Mouse (Mus musculus) intestine, embryonic 15.5 days (tissue): Measurements from ENCODE around the gene Spice1. TPM values are rescaled to one million over a fixed set of nuclear protein-coding genes. Genes with fewer than 3 reads are reported as not detected.

ENCODE experiments used
- ATAC-seq: fragments of 200-750 bp; cut with Nextera tagmentation; 2 replicates; pipeline ENCODE4 v1.8.0; 2017; ENCODE audit warnings: moderate TSS enrichment, moderate library complexity
- H3K27ac ChIP-seq: fragments of 300-500 bp; sonication (generic); 2 replicates; pipeline ENCODE4 v1.5.1; 2015; ENCODE audit warnings: mild to moderate bottlenecking, inconsistent platforms
- H3K27me3 ChIP-seq: fragments of 300-500 bp; sonication (generic); replicated peaks from 2 replicates; pipeline ENCODE4 v1.6.1; 2015; ENCODE audit warnings: inconsistent platforms
- H3K36me3 ChIP-seq: fragments of 300-500 bp; sonication (generic); 2 replicates; pipeline ENCODE4 v1.6.1; 2015; ENCODE audit warnings: inconsistent platforms
- H3K4me1 ChIP-seq: fragments of 300-500 bp; sonication (generic); replicated peaks from 2 replicates; pipeline ENCODE4 v1.6.1; 2015; ENCODE audit warnings: inconsistent platforms
- H3K4me2 ChIP-seq: fragments of 300-500 bp; sonication (generic); replicated peaks from 2 replicates; pipeline ENCODE4 v1.6.1; 2015; ENCODE audit warnings: mild to moderate bottlenecking, inconsistent platforms
- H3K4me3 ChIP-seq: fragments of 300-500 bp; sonication (generic); replicated peaks from 2 replicates; pipeline ENCODE4 v1.5.1; 2015; ENCODE audit warnings: inconsistent platforms
- H3K9ac ChIP-seq: fragments of 300-500 bp; sonication (generic); 2 replicates; pipeline ENCODE4 v1.6.1; 2015; ENCODE audit warnings: inconsistent platforms
- H3K9me3 ChIP-seq: fragments of 300-500 bp; sonication (generic); 2 replicates; pipeline ENCODE4 v1.6.1; 2016; ENCODE audit warnings: inconsistent platforms
- WGBS: fragments of 180-500 bp; shearing (Covaris S2); methylation state at CpG from one replicate; pipeline ENCODE4 v1.1.7; 2015; 5-methylcytosine and 5-hydroxymethylcytosine counted together
- polyA plus RNA-seq: library from polyadenylated mRNA; unstranded; fragments of >200 nt; fragmentation: Nextera tagmentation; extraction: Ambion mirVana; gene quantifications from 2 replicates; pipeline ENCODE4 v1.2.1, GENCODE M21; 2015

The Spice1 gene
- 19.5 and 22.2 TPM in 2 replicates for polyA plus RNA-seq

DNA sequence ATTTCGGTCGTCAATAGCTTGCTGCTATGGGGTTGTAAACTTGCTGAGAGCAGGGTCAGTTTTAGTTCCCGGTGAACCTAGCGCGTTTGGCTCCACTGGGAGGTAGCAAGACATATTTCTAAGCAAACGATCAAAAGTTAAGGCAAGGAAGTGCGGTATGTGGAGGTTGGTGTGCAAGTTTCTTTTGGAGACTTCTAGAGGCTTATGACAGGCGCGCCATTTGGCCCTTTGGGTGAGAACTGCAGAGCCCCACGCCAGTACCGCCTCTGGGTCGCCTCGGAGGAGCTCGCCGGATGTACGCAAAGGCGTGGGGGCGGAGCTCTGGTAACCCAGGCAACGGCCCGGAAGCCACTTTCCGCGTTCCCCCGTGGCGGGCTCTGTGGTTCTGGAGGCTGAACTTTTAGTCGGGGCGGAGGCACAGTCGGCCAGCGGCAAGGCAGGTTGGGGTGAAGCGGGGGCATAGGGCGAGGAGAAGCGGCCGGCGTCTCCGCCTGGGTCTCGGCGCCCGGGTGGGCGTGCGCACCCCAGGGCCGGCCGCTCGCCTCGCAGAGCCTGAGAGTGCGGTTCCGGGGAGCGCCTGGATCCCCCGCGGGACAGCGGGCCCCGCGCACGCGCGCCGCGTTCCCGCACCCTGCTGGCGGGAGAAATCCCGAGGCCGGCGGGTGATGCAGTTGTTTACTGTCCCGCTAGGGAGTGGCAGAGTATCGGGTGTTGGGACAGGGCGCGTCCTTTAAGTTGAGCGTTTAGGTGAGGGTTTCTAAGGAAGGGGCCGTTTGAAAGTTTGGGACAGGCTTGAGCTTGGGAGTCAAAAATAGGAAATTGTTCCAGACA is at the start of gene Spice1:
Spice1 (plus strand) TSS at position 51 of the 831 bp plus-strand sequence.
- H3K27me3 ChIP-seq = no peaks in the 10 kb centered on the region
- H3K4me1 ChIP-seq = peaks cover 9% of the 10 kb centered on the region
- peak within 1 kb of the TSS; percentile 92 for H3K4me3 ChIP-seq
- peak; percentile 100 for ATAC-seq
- peak within 1 kb of the TSS; percentile 65 for H3K4me2 ChIP-seq
- WGBS = under 1% methylated on average over 67 of the region's 67 CpGs
- peak within 1 kb of the TSS; percentile 84 for H3K9ac ChIP-seq
- H3K36me3 ChIP-seq = no peaks in the 10 kb centered on the region
- no peaks in the 10 kb centered on the region for H3K9me3 ChIP-seq
- H3K27ac ChIP-seq = peak within 1 kb of the TSS; percentile 96

DNA sequence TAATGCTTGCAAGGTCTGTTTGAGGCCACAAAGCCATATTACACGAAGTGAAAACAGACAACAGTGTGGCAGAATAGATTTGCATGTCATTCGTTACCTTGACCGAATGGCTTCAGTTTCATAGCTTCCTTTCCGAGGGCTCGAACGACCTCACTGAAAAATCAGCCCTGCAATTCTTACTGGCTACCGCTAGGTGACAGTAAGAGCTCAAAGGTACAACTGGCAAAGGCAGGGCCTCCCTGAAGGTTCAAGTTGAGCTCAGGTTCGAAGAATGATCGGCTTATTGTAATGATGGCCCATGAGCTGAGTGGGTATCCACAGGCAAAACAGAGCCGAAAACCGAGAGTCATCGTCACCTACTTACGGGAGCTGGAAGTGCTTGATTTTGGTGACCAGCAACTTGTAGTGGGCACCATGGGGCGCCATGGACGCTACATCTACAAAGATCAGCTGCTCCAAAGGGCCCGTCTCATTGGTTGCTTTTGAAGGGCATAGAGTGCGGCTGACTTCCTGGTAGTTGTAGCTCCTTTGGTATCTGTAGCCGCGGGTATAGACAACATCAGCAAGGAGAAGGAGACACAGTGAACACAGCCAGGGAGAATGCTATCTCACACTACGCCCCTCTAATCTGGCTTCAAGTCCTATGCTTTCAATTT is 47.4 kb upstream of the Spice1 start:
- Histone ChIP-seq H3K27me3 (no peaks in the 10 kb centered on the region), H3K36me3 (no peaks in the 10 kb centered on the region), H3K4me1 (0 out of 2 replicates have a peak, but pooled peaks cover 4% of the 10 kb centered on the region), H3K9ac (no peak overlapping the region), H3K9me3 (no peaks in the 10 kb centered on the region), H3K4me3 (no peak overlapping the region), H3K4me2 (no peak overlapping the region), H3K27ac (no peak overlapping the region)
- no peak for ATAC-seq
- 80% methylated on average over 20 of the region's 20 CpGs for WGBS

DNA sequence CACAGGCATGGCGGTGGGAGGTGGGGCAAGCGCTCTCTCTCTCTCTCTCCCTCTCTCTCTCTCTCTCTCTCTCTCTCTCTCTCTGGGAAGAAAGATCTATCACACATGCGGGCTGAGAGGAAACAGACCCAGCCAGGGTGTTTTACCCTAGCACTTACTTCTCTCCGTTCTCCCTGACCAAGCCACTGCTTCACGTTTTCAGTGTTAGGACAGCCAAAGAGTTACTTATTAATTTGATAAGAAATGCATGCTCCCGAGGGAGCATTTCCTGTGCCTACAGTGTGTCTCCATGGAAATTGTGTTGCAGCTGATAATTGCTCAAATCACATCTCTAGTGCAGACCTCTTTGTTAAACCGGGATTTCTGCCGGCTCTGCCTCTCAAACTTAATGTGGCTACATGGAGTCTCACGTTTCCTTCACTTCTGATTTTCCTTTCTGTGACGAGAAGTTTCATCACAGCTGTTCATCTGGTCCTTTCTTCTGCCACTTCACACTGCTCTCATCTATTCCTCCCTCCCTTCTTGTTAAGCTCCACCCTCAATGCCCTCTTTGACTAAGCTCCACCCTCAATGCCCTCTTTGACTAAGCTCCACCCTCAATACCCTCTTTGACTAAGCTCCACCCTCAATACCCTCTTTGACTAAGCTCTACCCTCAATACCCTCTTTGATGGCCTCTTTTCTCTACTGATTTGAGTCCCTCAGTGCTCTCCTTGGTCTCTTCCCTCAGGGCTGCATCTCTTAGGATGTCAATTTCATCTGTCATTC is 44.6 kb upstream of the Spice1 start:
- no peak overlapping the region for H3K27ac ChIP-seq
- H3K36me3 ChIP-seq = no peaks in the 10 kb centered on the region
- no peaks in the 10 kb centered on the region for H3K27me3 ChIP-seq
- H3K4me3 ChIP-seq = no peak overlapping the region
- 0 out of 2 replicates have a peak, but pooled peaks cover 4% of the 10 kb centered on the region for H3K4me1 ChIP-seq
- peak overlapping the region; percentile 14; the same call in 1 of the 2 replicates for H3K4me2 ChIP-seq
- WGBS = 37% methylated on average over 10 of the region's 10 CpGs
- H3K9ac ChIP-seq = no peak overlapping the region
- no peaks in the 10 kb centered on the region for H3K9me3 ChIP-seq
- ATAC-seq = peak; percentile 65

DNA sequence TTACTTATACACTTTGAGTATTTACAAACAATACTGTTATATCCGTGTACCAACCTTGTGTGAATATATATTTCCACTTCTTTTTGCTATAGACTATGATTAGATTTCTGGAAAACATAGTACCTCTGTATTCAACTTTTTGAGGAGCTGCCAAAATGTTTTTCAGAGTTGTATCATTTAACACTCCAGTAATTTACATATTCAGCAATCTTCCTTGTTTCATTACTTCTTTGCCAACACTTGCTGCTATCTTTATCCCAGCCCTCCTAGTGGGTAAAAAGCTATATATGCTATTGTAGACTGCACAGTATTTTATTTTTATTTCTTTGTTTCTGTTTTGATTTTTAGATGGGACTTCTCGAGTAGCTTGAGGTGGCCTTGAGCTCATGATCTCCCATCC is 43.1 kb upstream of the Spice1 start:
- Histone ChIP-seq H3K4me3 (no peak overlapping the region), H3K27me3 (no peaks in the 10 kb centered on the region), H3K9me3 (no peaks in the 10 kb centered on the region), H3K4me2 (no peak overlapping the region), H3K27ac (no peak overlapping the region), H3K4me1 (0 out of 2 replicates have a peak, but pooled peaks cover 4% of the 10 kb centered on the region), H3K36me3 (no peaks in the 10 kb centered on the region), H3K9ac (no peak overlapping the region)
- WGBS = 60% methylated on average over 2 of the region's 2 CpGs
- no peak for ATAC-seq

DNA sequence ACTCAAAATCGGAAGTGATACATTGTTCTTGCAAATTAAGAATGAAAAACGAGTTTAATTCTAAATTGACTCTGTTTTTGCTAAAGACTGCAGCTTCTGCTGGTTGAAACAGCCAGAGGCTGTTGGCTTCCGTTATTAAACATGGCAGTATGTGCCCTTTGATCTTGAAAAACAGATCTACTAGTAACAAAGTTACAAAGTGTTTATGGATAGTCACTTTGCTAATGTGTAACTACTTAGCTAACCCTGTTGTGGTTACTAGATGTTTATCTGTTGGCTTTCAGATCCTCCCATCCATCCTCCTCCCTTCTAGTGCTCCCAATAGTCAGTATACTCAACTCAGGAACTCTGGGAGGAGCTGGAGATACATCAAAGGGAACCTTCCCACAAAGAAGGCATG is 41.3 kb upstream of the Spice1 start:
- Histone ChIP-seq H3K9ac (no peak overlapping the region), H3K27ac (no peak overlapping the region), H3K4me1 (0 out of 2 replicates have a peak, but pooled peaks cover 4% of the 10 kb centered on the region), H3K36me3 (no peaks in the 10 kb centered on the region), H3K4me2 (no peak overlapping the region), H3K9me3 (no peaks in the 10 kb centered on the region), H3K4me3 (no peak overlapping the region), H3K27me3 (no peaks in the 10 kb centered on the region)
- no peak for ATAC-seq
- WGBS = 55% methylated on average over 3 of the region's 3 CpGs

DNA sequence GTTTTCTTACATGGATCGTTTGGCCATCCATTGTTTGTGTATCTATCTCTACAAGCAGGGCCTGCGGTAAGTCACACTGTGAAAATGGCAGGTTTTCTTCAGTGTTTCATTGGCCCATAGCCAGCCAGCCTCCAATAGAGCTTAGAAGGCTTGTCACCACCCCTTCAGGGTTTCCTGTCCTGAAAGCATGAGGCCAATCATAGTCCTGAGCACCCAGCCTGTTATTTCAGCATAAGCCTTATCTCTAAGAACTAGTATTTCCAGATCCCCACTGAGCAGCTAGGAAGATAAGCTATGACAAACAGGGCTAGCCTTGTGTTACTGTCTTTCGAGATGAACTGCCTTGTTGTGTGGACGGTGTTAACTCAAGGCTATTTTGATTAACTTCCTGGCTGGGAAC is 33.5 kb upstream of the Spice1 start:
- Histone ChIP-seq H3K36me3 (no peaks in the 10 kb centered on the region), H3K27ac (no peak overlapping the region), H3K4me3 (no peak overlapping the region), H3K9ac (no peak overlapping the region), H3K9me3 (no peaks in the 10 kb centered on the region), H3K27me3 (no peaks in the 10 kb centered on the region), H3K4me2 (no peak overlapping the region), H3K4me1 (no peaks in the 10 kb centered on the region)
- ATAC-seq = peak; percentile 58; the same call in 1 of the 2 replicates
- WGBS = 44% methylated on average over 4 of the region's 4 CpGs

DNA sequence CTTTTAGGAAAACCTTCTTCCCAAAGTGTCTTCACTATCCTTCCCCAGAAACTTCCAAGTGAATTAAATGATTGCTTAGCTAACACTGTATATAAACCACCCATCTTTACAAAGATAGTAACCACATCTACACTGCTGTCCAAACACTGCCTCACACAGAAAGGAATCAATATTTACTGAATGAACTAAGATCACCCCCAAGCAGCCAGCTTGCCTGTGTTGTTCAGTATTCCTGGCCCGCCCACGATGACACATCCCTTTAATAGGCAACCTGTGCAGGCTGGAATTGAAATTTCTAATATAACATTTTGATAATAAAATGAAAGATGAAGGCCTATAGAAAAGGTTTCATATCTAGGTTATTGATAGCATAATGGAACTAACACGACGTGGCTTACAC is 30.6 kb upstream of the Spice1 start:
- H3K9me3 ChIP-seq = no peaks in the 10 kb centered on the region
- H3K4me1 ChIP-seq = no peaks in the 10 kb centered on the region
- H3K27me3 ChIP-seq = no peaks in the 10 kb centered on the region
- ATAC-seq = no peak
- no peak overlapping the region for H3K27ac ChIP-seq
- H3K4me2 ChIP-seq = no peak overlapping the region
- no peak overlapping the region for H3K9ac ChIP-seq
- 80% methylated on average over 4 of the region's 4 CpGs for WGBS
- no peaks in the 10 kb centered on the region for H3K36me3 ChIP-seq
- no peak overlapping the region for H3K4me3 ChIP-seq

DNA sequence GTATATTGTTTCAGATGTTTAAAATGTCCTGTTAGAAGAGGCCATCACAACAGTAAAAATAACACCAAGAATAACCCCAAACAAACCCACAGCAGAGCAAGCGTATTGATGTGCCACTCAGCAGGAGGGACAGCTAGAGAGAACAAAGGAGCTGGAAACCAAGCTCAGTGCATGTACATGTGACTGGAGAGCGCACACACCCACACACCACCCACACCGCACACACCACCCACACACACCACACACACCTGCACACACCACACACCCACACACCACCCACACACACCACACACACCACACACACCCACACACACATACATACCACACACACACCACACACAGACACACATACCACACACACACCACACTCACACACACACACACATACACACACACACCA is 26.7 kb upstream of the Spice1 start:
- Histone ChIP-seq H3K9ac (no peak overlapping the region), H3K27me3 (no peaks in the 10 kb centered on the region), H3K36me3 (no peaks in the 10 kb centered on the region), H3K27ac (no peak overlapping the region), H3K4me3 (no peak overlapping the region), H3K9me3 (no peaks in the 10 kb centered on the region), H3K4me2 (no peak overlapping the region), H3K4me1 (no peaks in the 10 kb centered on the region)
- WGBS = 75% methylated on average over 3 of the region's 3 CpGs
- no peak for ATAC-seq

DNA sequence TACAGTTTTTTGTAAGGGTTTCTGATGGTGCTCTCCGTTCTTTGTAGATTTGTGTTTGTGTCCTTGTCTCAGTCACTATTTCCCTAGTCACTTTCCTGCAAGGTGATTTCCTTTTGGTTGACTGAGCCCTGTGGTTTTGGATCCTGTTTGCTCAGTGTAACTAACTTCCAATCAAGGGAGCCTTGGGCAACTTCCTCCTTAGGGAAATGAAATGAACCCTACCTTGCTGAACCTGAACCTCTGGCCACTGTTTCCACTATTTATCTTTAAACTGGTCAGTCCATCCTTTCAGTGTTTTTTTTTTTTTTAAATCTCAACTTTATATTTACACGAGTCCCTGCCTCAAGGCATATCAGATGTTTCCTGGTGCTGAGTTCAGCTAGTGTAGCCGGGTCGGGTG is 18.3 kb upstream of the Spice1 start:
- no peak overlapping the region for H3K9ac ChIP-seq
- 0 out of 2 replicates have a peak, but pooled peaks cover 3% of the 10 kb centered on the region for H3K27me3 ChIP-seq
- ATAC-seq = no peak
- no peak overlapping the region for H3K4me3 ChIP-seq
- H3K4me2 ChIP-seq = no peak overlapping the region
- 0 out of 2 replicates have a peak, but pooled peaks cover 6% of the 10 kb centered on the region for H3K4me1 ChIP-seq
- H3K27ac ChIP-seq = no peak overlapping the region
- no peaks in the 10 kb centered on the region for H3K9me3 ChIP-seq
- no peaks in the 10 kb centered on the region for H3K36me3 ChIP-seq
- 54% methylated on average over 4 of the region's 4 CpGs for WGBS

DNA sequence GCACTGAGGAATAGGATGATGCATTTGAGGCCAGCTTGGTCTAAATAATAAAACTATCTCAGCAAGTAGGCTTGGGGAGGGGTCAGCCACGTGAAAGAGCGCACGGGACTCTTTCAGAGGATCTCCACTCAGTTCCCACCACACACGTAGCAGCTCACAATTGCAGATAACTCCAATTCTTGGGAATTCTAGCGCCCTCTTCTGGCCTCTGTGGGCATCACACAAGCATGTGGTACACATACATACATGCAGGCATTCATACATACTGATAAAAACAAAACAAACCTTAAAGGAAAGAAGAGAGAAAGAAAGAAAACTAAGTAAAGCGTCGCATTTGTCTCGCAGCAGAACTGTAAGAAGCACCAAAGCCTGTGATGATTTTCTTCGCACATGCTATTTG is 16.3 kb upstream of the Spice1 start:
- Histone ChIP-seq H3K4me3 (no peak overlapping the region), H3K27ac (no peak overlapping the region), H3K27me3 (0 out of 2 replicates have a peak, but pooled peaks cover 3% of the 10 kb centered on the region), H3K36me3 (no peaks in the 10 kb centered on the region), H3K9ac (no peak overlapping the region), H3K9me3 (no peaks in the 10 kb centered on the region), H3K4me2 (no peak overlapping the region), H3K4me1 (0 out of 2 replicates have a peak, but pooled peaks cover 6% of the 10 kb centered on the region)
- 84% methylated on average over 9 of the region's 9 CpGs for WGBS
- ATAC-seq = no peak

DNA sequence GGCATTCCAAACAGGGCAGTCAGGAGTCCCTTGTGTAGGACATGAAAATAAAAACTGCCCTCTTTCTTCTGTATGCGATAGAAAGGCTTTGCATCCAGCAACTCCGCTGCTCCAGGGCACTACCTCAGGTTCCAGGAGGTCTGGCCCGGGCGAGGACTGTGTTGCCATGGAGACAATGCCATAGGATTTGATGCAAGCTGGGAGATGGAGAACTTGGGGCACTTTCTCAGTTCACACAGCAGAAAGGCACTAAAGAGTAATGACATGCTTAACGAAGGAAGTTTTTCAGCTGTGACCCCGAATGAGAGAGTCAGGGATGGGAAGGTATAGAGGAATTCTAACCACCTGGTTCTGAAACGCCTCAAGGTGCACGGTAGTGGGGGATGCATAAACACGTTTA is 15.8 kb upstream of the Spice1 start:
- 0 out of 2 replicates have a peak overlapping the region, but pooled peaks have one; percentile 100 for H3K4me2 ChIP-seq
- ATAC-seq = no peak

DNA sequence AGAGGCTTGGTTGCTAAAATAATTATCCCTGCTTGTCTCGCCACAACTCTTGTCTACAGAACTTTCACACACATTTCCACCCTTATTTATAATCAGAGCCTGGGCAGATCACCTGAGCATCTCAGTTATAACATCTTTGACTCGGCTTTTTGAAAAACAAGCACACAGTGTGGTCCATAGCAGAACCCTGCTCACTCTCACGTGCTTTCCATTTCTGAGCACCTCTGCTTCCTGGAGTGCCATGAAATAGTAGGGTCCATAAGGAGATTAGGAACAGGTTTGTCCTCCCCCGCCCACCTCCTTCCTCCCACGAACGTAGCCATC is 15.3 kb upstream of the Spice1 start:
- ATAC-seq = peak; percentile 46
- Histone ChIP-seq H3K4me1 (0 out of 2 replicates have a peak, but pooled peaks cover 6% of the 10 kb centered on the region), H3K27me3 (0 out of 2 replicates have a peak, but pooled peaks cover 3% of the 10 kb centered on the region), H3K9ac (peak overlapping the region; percentile 60), H3K4me2 (peak overlapping the region; percentile 100), H3K36me3 (no peaks in the 10 kb centered on the region), H3K4me3 (peak overlapping the region; percentile 61), H3K9me3 (no peaks in the 10 kb centered on the region), H3K27ac (no peak overlapping the region)
- WGBS = 20% methylated on average over 6 of the region's 6 CpGs

More for the DNA sequence above, 15.8 kb upstream of the Spice1 start:
- no peak overlapping the region for H3K9ac ChIP-seq
- H3K9me3 ChIP-seq = no peaks in the 10 kb centered on the region
- no peak overlapping the region for H3K27ac ChIP-seq
- H3K27me3 ChIP-seq = 0 out of 2 replicates have a peak, but pooled peaks cover 3% of the 10 kb centered on the region
- H3K4me1 ChIP-seq = 0 out of 2 replicates have a peak, but pooled peaks cover 6% of the 10 kb centered on the region
- H3K36me3 ChIP-seq = no peaks in the 10 kb centered on the region
- H3K4me3 ChIP-seq = no peak overlapping the region
- WGBS = 38% methylated on average over 9 of the region's 9 CpGs
